Mouse (Mus musculus): ENCODE measurements around the gene Qprt.

- TF ChIP-seq POLR2A (IDR thresholded peaks at IDR 0.05; ENCODE audit: extremely low read depth, insufficient read depth, low read length) (no peak), CTCF (IDR thresholded peaks at IDR 0.05; ENCODE audit: low read depth, low read length) (no peak)
These were observed 35.5 kb upstream of the Qprt start for GRCm38 (mm10) chr7:127157548-127157947.

All from liver, adult 2 months (tissue).